Mouse (Mus musculus) bone marrow macrophage, adult 2 months (primary cell): ENCODE measurements around the gene Psmd13.

ENCODE experiments used
- CTCF ChIP-seq: IDR thresholded peaks from 2 replicates; pipeline ENCODE4 v1.5.1; 2012; ENCODE audit warnings: low read depth, mild to moderate bottlenecking, low read length, moderate library complexity
- POLR2A ChIP-seq: IDR thresholded peaks from 2 replicates; pipeline ENCODE4 v1.6.1; 2012; ENCODE audit warnings: mild to moderate bottlenecking, low read depth, low read length, borderline replicate concordance

GRCm38 (mm10) chr7:140853386-140853785, 28.4 kb upstream of the Psmd13 start:
- TF ChIP-seq POLR2A, result no peak
- TF ChIP-seq CTCF, result no peak
